Mouse (Mus musculus) ES-E14 (cell line): Measurements from ENCODE around the gene Ptprn2.

Source experiments
- CHD2 ChIP-seq: IDR thresholded peaks from 2 replicates; pipeline ENCODE4 v1.6.1; 2014; ENCODE audit warnings: mild to moderate bottlenecking, low read depth, low read length, inconsistent platforms
- ZC3H11A ChIP-seq: IDR thresholded peaks from 2 replicates; pipeline ENCODE4 v1.6.1; 2012; ENCODE audit warnings: low read depth, mild to moderate bottlenecking, inconsistent platforms, low read length, borderline replicate concordance
- ZNF384 ChIP-seq: IDR thresholded peaks from 2 replicates; pipeline ENCODE4 v1.6.1; 2012; ENCODE audit warnings: low read depth, low read length, inconsistent platforms

- TF ChIP-seq CHD2, result no peak
- no peak for TF ChIP-seq ZC3H11A
- TF ChIP-seq ZNF384, result no peak
Observed at GRCm38 (mm10) chr12:117136472-117137010, 651.0 kb downstream of the Ptprn2 start.
